8 mouse cellular contexts compared by ENCODE assay signal in the genomic region with DNA sequence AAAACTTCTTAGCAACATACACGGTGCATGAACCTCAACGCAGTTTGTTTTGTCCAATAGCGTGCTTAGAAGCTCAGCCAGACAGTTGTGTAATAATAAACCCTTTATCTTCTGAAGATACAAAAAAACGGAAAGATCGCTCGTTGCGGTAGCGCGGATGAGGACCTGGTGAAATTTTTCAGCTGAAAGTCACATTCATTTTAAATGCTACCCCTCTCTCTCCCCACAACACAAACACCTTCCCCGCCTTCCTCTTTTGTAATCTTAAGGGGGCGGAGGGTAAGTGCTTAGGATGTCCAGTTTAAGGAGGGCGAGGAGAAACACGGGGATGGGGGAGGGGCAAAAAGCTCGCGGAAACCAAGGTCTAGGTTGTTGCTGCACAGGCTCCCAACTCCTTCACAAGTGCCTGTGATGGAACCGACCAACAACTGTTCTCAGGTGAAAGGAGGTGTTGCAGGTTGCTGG. TPM values are rescaled to one million over a fixed set of nuclear protein-coding genes. Genes with fewer than 3 reads are reported as not detected.
DNase-seq lines count a peak whose midpoint lies in the region; ATAC-seq and TF ChIP-seq lines count a peak whose summit lies in the region.

No protein-coding gene starts in this region.

- TF ChIP-seq CTCF in lung, embryonic 14.5 days (IDR thresholded peaks at IDR 0.05; ENCODE audit: low read depth) = no peak

- no peaks in the 10 kb centered on the region for H3K27me3 ChIP-seq in heart, embryonic 14.5 days (ENCODE audit: control insufficient read depth, insufficient read depth, low read length)
- H3K27me3 ChIP-seq in lung, embryonic 14.5 days (ENCODE audit: insufficient read depth, low read length) = no peaks in the 10 kb centered on the region

- H3K4me1 ChIP-seq in heart, embryonic 14.5 days (ENCODE audit: control insufficient read depth in 2 of 2, insufficient read depth in 2 of 2, low read length in 2 of 2) = peaks cover 6 to 21% of the 10 kb centered on the region in 2 experiments
- peaks cover 12% of the 10 kb centered on the region; the same call in 1 of the 2 replicates for H3K4me1 ChIP-seq in lung, embryonic 14.5 days (ENCODE audit: insufficient read depth)

- peak; percentile 43 for DNase-seq in urinary bladder, postnatal 25 days (ENCODE audit: low spot score)
- no peak for DNase-seq in urinary bladder, postnatal 10 days (ENCODE audit: low spot score)
- DNase-seq in embryo, embryonic 11.5 days (ENCODE audit: low read depth, low spot score) = peak; percentile 45
- peak; percentile 70 to 82 for DNase-seq in kidney, postnatal 25 days
- DNase-seq in lung, embryonic 14.5 days = peak; percentile 80
- DNase-seq in B cell, adult 2 months = no peak

- H3K36me3 ChIP-seq in heart, embryonic 14.5 days (ENCODE audit: control insufficient read depth, insufficient read depth, low read length) = no peaks in the 10 kb centered on the region
- H3K36me3 ChIP-seq in lung, embryonic 14.5 days (ENCODE audit: insufficient read depth) = no peaks in the 10 kb centered on the region

- H3K9me3 ChIP-seq in heart, embryonic 14.5 days (ENCODE audit: control insufficient read depth, low read length) = no peaks in the 10 kb centered on the region
- H3K9me3 ChIP-seq in lung, embryonic 14.5 days (ENCODE audit: low read depth, low read length) = no peaks in the 10 kb centered on the region

- under 1% methylated on average over 16 of the region's 16 CpGs for WGBS in heart, embryonic 14.5 days
- WGBS in lung, embryonic 14.5 days = under 1% methylated on average over 16 of the region's 16 CpGs

- peak overlapping the region; percentile 92 to 99 for H3K4me3 ChIP-seq in heart, embryonic 14.5 days (ENCODE audit: control insufficient read depth in 1 of 2, insufficient read depth in 1 of 2, low read depth in 1 of 2, low read length in 2 of 2)
- H3K4me3 ChIP-seq in lung, embryonic 14.5 days (ENCODE audit: low read depth, low read length) = peak overlapping the region; percentile 88

- peak overlapping the region; percentile 9 to 97 for H3K27ac ChIP-seq in heart, embryonic 14.5 days (replicated peaks in 1 of 2; ENCODE audit: control insufficient read depth in 1 of 2, insufficient read depth in 1 of 2, low read depth in 2 of 2, low read length in 2 of 2)
- peak overlapping the region; percentile 98 for H3K27ac ChIP-seq in lung, embryonic 14.5 days (ENCODE audit: low read depth)

- H3K4me2 ChIP-seq in heart, embryonic 14.5 days (ENCODE audit: low read length) = peak overlapping the region; percentile 69
- peak overlapping the region; percentile 90 for H3K4me2 ChIP-seq in lung, embryonic 14.5 days

- no peak for ATAC-seq in heart, embryonic 14.5 days (ENCODE audit: insufficient number of reproducible peaks, insufficient read depth, low FRiP score, low read depth)
- peak; percentile 23; the same call in 1 of the 2 replicates for ATAC-seq in lung, embryonic 14.5 days (ENCODE audit: insufficient read depth)
- peak; percentile 3; the same call in 1 of the 2 replicates for ATAC-seq in neutrophil, adult 5-6 weeks (ENCODE audit: extremely low read depth, insufficient number of reproducible peaks, low FRiP score, poor library complexity, severe bottlenecking)

- H3K9ac ChIP-seq in heart, embryonic 14.5 days (ENCODE audit: low read length) = peak overlapping the region; percentile 94
- peak overlapping the region; percentile 87 for H3K9ac ChIP-seq in lung, embryonic 14.5 days

RNA-seq across cellular contexts. Expression of gene Zfp704, which starts 1.4 kb away (rescaled TPM):
- 8.1 and 9.2 TPM in 2 replicates for polyA plus RNA-seq in heart, embryonic 14.5 days (2014; fragmentation: Nextera tagmentation; extraction: Ambion mirVana)
- polyA plus RNA-seq in lung, embryonic 14.5 days (2014; fragmentation: Nextera tagmentation; extraction: Ambion mirVana) = 13.1 and 13.7 TPM in 2 replicates
- 0.61 and 0.70 TPM in 2 replicates for total RNA-seq in neutrophil, adult 5-6 weeks (2017)

Comparison
In these comparisons a context has a peak if more than half of its experiments do, and no peak if none do; other contexts are left out.
1. DNase-seq: peak in urinary bladder, postnatal 25 days (single experiment), embryo, embryonic 11.5 days (single experiment), kidney, postnatal 25 days (2 of 2) and lung, embryonic 14.5 days (single experiment); none in urinary bladder, postnatal 10 days (single experiment) and B cell, adult 2 months (0 of 2).